Mouse (Mus musculus) left cerebral cortex, adult 18-20 months (tissue): Measurements from ENCODE around the gene Tmed4. TPM values are rescaled to one million over a fixed set of nuclear protein-coding genes. Genes with fewer than 3 reads are reported as not detected.

ENCODE experiments used
- DNase-seq, 2 experiments: peaks; one replicate each; pipeline ENCODE4 v3.0.0; 2021 to 2022; ENCODE audit warnings: low spot score in 2 of 2, mixed read lengths in 1 of 2
- long read RNA-seq, 2 experiments: library from polyadenylated mRNA; stranded (forward); transcript quantifications; one replicate each; pipeline ENCODE4 v2.0.0; 2021
- total RNA-seq, 2 experiments: library from RNA; stranded (reverse); gene quantifications; 2 replicates each; pipeline ENCODE4 v1.2.3; 2021

Tmed4 gene
- 10 to 100 TPM; 94.1 to 99.1 TPM for total RNA-seq
- long read RNA-seq, experiment 1, transcript Tmed4-202 (4 exons, 886 nt), result minor isoform, 11 of 155 reads
- long read RNA-seq, experiment 1, transcript Tmed4-201 (5 exons, 2,003 nt), result major isoform, 135 of 155 reads
- long read RNA-seq, experiment 1, partial matches to known transcripts, result 3 of 155 reads
- long read RNA-seq, experiment 1, other reads (novel, unspliced or antisense), result 6 of 155 reads
- long read RNA-seq, experiment 2, transcript Tmed4-201 (5 exons, 2,003 nt), result major isoform, 115 of 143 reads
- long read RNA-seq, experiment 2, transcript Tmed4-202 (4 exons, 886 nt), result minor isoform, 20 of 143 reads
- long read RNA-seq, experiment 2, partial matches to known transcripts, result 2 of 143 reads
- long read RNA-seq, experiment 2, other reads (novel, unspliced or antisense), result 6 of 143 reads

DNA sequence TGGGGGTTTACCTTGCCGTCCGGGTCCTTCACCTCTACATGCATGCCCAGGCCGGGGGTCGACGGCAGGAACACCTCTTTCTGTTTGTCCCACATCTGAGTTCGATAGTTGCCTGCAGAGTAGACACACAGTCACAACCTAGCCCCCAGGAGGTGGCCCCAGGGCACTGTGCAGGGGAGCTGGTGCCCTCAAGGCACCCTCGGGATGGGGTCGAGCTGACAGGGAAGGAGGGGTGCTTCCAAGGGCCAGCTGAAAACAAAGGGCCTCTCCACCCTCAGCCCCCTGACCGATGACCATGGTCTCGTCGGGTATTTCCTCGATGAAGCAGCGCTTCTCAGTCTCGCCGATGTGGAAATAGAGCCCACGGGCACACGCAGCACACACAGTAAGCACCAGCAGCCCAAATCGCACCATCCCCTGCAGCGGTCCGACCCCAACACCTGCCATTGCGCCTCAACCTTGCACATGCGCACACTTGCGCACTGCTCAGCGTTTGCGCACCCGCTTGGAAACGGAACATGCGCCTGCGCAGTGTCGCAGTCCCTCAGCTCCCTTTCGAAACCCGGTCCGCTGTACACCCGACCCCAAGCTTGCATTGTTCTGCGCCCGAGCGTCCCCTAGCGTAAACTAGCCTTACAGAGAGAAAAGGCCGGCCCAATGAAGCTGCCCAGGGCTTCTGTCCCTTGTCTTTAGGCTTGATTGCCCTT is at the start of gene Tmed4:
Gene Tmed4 (minus strand): TSS at position 484 of the 707 bp plus-strand sequence.
- peak; percentile 99 for DNase-seq

DNA sequence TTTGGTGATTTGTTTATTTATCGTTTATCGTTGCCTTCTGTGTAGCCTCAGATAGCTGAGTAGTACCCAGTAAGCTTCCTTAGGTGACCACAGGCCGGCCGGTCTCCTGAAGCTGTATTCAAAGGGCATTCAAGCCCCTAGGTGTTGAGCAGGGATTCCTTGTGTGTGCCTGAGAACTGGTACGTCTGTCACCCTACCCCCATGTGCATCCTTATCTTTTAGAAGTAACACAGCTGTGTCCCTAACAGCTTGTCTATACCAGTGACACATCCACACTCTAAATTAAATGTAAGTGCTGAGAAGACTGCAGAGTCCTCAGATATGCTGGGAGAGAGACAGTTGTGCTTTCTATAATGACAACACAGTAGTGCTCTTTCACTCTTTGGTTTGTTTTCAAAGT is 48.7 kb upstream of the Tmed4 start:
- no peak for DNase-seq

DNA sequence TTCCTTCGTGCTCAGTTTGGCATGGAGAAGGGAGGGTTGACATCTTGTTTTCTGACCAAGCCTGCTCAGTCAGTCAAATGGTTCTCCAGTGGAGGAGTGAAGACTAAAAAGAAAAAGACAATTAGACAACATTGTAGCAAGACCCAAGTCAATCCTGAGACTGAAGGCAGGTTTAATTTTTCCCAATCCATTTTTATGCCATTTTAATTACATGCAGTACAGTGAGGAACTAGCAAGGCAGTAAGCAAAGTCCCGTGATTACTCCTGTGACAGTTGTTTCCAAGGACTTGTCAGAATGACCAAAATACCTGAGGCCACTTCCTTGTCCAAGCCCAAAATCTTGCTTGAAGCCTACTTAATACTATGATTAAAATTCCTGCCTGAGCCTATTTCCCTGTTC is 47.4 kb upstream of the Tmed4 start:
- no peak for DNase-seq

DNA sequence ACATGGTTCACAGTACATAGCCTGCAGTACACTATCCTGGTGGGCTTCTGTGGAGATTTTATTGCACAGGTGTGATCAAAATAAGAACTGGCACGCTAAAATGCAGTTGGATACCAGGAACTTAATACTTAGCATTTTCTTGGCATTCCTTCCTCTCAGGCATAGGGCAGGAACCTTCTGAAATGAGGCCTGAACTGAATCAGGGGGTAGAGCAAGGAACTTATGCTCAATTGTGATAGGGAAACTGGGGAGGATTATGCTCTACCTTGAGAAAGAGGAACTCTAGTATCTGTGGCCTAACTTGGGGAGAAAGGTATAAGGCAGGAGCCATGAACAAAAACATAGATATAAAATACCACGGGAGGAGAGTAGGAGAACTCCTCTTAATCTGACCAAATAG is 44.7 kb upstream of the Tmed4 start:
- DNase-seq, result no peak

DNA sequence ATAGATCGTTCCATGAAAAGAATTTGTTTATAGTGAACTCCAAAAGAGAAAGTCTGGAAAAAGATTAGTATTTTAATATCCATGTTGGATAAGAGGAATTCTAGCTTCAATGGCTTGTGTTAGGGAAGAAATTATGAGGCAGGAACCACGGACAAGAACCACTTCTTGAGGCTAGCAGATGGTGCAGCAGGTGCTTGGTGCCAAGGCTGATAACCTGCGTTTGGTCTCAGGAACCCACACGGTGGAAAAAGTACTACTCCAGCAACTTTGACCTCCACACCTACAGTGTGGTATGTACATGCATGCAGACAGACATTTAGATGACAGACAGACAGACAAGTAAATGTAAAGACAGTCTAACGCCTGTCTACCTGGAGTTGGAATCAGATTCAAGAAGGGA is 43.9 kb upstream of the Tmed4 start:
- no peak for DNase-seq

DNA sequence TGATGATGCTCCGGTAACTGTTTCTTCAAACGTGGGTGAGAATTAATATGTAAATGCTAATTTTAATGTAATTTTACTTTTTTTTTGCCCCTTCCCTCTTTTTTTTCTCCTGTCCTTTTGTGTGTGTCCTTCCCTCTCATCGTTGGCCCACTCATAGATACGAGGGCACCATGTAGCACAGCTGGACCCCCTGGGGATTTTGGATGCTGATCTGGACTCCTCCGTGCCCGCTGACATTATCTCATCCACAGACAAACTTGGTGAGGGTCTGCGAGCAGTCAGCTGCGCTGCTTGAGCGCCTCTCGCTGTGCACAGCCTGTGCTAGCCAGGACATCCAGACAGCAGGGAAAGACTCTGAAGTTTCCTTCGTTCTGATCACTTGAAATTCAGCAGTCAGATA is 42.2 kb upstream of the Tmed4 start:
- DNase-seq, result no peak

DNA sequence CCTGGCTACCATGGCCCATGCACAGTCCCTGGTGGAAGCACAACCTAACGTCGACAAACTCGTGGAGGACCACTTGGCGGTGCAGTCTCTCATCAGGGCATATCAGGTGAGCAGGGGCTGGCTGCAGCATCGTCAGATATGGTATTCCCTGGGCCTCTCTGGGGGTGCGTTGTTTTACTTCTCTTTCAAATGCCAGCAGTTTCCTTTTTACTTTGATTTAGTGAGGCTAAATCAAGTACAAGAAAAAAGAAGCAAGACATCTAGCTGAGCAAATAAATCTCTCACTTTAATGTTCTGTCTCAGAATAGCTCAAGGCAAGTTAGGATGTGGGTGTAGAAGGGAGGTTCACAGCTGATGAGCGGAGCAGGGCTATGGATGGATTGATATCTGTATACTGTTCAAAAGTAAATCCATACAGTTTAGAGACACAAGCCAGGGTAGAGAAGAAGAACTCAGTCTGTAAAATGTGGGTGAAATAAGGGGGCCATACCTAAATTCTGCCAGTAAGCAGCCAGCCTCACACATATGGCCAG is 39.3 kb upstream of the Tmed4 start:
- peak in 1 of 2 experiments; percentile 9 for DNase-seq

DNA sequence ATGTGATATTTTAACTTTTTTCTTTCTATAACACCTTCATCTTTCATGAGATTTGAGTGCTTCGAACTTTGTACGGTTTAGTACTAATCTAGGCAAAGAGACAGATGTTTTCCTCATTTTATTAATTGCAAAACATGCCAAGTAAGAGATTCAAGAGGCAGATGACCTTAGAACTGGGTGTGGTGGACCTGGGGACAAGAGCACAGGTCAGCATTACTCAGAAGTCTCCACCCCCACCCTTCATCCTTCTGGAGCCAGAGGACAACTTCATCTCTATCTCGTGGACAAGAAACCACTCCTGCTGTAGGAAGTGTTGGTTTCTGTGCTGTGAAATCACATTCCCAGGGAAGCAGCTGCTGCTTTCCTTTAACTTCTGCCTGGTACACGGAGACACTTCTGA is 33.5 kb upstream of the Tmed4 start:
- no peak for DNase-seq

DNA sequence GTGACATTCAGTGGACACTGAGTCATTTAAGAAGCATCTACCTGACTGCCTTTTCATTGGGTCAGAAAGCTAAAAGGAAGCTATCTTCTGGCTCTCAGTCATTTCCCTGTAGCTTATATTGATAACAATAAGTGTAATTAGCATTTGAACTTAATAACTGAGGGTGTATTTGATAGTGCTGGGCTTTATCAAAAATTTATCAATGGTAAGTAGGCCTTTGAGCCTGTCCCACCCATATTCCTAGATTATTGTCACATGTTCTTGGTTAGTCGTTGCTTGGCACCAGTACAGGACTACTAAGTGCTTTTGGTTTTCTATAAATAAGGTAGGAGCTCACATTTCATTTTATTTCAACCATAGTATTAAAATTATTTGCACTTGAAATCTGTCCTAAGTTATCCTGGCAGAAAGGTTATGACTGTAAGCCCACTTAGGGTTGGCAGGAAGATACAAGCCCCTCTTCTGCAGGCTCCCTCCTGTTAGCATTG is 31.3 kb upstream of the Tmed4 start:
- DNase-seq, result no peak

DNA sequence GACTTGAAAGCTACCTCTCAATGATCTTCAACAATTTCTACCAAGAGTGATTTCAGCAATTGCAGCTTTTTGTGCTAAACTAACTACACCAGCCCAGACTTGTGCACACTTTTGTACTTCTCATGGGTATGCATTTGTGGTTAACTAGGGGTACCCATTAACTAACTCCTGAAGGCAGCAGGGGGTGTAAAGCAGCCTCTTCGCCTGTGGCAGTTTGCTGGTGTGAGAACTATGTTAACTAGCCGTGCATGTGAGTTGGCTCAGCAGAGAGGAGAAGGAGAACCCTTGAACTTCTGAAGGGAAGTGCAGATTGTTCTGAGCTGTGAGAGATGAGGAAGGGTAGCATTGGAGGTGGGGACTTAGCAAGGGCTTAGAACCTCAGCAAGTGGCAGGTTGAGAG is 28.1 kb upstream of the Tmed4 start:
- no peak for DNase-seq

DNA sequence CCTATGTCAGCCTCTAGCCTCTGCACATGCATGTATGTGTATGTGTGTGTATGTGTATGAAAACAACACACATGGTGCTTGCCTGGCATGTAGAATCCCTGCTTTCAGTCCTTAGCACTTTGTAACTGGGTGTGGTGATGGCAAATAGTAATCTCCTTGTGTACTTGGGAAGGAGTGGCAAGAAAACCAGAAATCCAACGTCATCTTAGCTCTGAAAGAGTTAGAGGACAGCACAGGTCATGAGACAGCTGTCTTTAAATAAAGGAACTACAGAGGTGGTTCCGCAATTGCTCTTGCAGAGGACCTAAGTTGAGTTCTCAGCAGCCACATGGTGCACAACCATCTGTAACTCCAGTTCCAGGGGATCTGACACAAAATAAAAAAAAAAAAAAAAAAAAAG is 24.8 kb upstream of the Tmed4 start:
- no peak for DNase-seq

DNA sequence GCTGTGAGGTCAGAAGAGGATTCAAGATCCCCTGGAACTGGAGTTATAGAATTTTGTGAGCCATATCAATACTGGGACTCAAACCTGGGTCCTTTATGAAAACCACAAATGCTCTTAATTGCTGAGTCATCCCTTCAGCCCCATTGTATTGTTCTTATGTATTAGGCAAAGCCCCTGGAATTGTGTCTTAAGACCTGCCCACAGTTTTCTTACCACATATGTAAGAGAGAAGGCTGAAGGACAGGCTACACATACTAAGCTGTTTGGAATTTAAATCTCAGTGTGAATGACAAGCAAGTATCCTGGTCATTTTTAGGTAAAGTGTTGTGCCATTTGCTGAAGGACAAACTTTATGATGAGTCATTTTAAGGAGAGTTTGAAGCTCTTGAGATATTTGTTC is 21.4 kb upstream of the Tmed4 start:
- DNase-seq, result no peak

DNA sequence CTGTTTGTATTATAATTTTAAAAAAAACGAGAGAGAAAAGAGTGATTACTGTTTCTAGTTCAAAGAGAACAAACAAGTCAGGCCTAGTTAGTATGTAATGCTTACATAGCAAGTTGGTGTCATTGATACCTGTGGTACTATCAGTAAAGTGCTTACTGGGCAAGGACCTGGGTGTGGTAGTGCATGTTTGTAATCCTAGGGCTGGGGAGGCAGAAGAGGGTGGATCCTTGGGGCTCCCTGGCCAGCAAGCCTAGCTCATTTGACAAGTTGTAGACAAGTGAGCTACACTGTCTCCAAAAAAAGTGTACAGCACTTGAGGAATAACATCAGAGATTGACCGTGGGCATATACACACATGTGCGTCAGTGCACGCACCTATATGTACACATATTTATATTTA is 20.0 kb upstream of the Tmed4 start:
- DNase-seq, result no peak

DNA sequence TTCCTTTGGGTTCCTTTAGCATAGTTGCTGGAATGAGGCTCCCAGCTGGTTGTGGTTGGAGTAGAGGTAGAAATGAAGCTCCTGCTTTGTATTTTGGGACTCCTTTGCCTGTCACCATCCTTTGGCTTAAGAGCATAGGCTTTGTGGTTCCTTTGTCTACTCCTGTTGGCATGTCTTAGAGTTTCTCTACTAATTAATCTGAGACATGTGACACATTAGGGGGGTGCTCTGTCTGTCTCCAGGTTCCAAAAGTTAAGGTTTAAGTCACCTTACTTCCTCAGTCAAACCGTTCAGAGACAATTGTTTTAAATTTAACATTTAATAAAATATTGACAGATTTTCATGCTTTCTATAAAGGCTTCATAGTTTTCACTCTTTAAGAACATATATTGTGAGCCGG is 18.9 kb upstream of the Tmed4 start:
- DNase-seq, result no peak

DNA sequence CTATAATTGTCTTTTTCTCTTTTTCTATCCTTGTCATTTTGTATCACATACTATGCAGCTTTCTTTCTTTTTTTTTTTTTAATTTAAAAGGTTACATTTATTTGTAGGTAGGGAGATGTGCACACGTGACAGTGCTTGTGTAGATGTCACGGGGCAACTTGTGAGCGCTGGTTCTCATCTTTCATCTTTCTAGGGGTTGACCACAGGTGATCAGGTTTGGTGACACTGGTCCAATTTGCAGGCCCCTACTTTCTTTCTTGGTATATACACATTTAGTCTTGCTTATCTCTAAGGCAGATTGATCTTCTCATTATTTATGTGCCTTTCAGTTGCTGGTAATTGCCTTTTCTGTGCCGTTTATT is 18.3 kb upstream of the Tmed4 start:
- DNase-seq, result no peak

DNA sequence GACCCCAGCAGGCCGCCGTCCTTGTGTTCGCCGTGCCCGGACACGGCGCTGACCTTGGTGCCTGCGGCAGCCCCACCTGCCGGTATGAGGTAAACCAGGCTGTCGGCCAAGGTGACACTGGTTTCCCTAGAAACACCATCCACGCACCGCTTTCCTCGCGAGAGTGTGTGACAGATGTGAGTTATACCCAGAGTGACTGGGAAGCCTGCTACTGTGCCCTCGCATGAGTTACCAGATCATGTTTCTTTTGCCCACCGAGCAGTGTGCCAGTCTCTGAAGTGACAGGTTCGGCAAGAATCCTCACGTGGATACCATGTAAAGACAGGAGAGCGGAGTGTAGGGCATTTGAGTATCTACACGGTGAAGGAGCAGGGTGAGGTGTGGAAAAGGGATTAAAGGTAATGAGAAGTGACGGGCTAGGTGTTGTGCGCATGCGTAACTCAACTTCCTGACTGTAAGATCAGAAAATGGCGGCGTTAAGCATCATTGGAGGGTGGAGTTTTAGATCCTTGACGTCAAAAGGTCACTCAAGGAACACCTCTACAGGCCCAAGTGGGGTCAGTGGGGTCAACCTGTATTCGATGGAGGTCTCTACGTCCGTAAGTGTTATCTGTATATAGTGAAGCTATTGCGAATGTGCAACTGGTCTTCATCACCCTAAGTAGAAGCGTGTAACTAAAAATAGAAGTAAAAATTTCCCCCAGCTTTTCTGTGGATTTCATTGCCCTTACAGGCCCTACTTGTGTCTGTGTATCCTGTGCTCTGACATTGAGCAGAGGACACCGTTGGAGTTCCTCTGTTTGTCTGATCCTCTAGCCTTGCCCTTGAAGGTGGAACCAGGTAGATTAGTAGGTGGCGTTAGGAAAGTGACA is 17.7 kb upstream of the Tmed4 start:
- peak; percentile 57 to 61 for DNase-seq

DNA sequence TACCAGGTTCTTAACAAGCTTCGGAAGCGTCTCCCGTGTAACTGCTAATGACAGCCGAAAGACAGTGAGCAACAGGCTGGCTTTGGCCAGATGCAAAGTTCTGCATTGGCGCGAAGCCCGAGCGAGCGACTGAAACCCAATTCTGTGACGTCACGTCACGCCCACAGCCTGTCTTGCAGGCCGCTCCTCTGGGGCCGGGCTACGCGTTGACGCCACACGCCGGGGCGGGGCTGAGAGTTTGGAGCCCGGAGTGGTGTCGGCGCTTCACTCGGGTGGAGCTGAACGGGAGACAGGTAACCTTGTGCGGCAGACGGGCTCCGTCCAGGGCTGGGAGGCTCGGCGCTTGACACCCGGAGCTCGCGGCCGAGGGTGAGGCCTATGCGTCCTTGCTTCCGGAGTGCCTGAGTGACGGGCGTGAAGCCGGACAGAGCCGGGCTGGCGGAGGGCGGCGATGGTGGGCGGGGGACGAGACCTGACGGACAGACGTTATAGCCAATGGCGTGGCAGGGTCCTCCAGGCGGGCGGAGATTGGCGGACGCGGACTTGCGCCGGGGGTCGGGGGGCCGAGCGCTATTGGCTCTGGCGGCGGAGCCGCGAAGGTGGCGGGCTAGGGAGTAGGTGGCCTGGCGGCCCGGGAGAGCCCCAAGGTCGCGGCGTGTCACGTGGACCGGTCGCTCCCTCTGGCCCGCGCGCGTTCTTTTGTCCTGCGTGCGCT is 16.9 kb upstream of the Tmed4 start, which contains the start of gene Ogdh:
Gene Ogdh (plus strand): TSS at position 233 of the 715 bp plus-strand sequence.
- DNase-seq, result peak; percentile 98 to 99

DNA sequence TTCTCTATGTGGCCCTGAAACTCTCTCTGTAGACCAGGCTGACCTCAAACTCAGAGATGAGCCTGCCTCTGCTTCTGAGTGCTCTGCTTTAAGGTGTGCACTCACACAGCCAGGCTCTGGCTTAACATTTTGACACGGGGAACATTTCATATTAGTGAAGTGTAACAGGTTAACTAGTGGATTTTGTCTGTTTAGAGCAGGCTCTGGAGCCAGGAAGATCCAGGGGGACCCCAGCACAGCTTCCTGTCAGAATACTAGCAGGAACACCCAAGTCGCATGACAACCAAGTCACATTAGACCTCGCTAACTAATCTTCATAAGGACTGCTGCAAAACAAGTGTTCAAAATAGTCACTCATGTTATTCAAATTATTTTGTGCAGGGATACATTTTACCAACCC is 16.2 kb upstream of the Tmed4 start:
- DNase-seq, result no peak

DNA sequence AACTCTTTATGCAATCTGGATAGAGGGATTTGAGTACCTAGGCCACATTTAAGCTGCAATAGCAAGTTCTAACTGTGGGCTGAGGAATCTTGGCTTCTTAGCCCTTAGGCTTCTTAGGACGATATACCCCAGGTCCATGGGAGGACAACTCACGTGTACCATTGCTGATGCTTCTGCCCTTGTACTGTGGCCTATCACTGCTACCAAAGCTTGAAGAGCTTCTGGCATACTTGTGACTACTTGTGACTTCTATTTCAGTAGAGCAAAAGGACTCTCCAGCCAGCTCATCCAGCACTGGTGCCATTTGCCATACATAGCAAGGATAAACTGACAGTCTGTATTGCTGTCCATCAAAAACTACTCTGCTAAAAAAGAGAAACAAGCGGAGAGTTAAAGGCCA is 15.5 kb upstream of the Tmed4 start:
- no peak for DNase-seq

DNA sequence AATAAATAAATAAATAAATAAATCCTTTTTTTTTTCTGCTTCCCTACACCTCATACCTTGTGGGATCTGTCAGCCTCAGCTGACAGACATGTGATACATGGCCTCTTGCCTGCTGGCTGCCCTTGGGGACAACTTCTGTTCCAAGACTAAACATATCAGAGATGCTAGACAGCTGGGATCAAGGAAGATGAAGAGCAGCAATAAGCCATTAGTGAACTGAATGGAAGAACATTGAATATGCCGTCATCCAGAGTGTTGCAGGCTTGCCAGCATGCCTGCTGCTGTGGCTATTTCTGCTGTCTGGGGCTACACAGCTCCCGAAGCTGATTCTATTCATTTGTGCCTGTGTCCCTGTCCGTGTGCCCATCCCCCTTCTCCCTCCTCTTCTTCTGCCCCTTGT is 8.3 kb upstream of the Tmed4 start:
- DNase-seq, result no peak

DNA sequence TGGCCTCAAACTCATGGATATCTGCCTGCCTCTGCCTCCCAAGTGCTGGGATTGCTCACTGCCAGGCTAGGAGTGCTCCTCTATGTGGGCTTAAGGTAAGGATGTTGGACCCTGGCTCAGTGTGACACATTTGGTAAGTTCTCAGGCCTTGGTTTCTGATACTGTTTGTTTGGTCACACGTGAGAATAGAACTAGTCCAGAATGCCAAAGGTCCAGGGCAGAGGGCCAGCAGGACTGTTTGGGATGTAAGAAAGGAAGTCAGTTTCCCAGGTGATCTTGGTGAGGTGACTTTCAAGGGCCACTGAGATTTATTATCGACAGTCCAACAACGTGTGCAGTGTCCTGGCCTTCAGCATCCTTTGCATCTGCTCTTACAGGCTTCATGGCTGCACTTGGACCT is 1.8 kb upstream of the Tmed4 start:
- DNase-seq, result no peak
